Mouse (Mus musculus) lung, postnatal 0 days (tissue): ENCODE measurements around the gene Epb41l1. TPM values are rescaled to one million over a fixed set of nuclear protein-coding genes. Genes with fewer than 3 reads are reported as not detected.

Experiments
- ATAC-seq: fragments of 200-750 bp; cut with Nextera tagmentation; 2 replicates; pipeline ENCODE4 v1.8.0; 2017; ENCODE audit warnings: moderate library complexity
- DNase-seq: peaks from one replicate; pipeline ENCODE4 v3.0.0-alpha.2; 2016; ENCODE audit warnings: low spot score
- H3K27ac ChIP-seq: fragments of 300-500 bp; sonication (generic); 2 replicates; pipeline ENCODE4 v1.5.1; 2014; ENCODE audit warnings: antibody characterized with exemption, mild to moderate bottlenecking, low read length, mixed read lengths
- H3K27me3 ChIP-seq: fragments of 300-500 bp; sonication (generic); replicated peaks from 2 replicates; pipeline ENCODE4 v1.6.1; 2014; ENCODE audit warnings: low read length, mixed read lengths; ENCODE audit not compliant: insufficient read depth
- H3K36me3 ChIP-seq: fragments of 300-500 bp; sonication (generic); 2 replicates; pipeline ENCODE4 v1.6.1; 2014; ENCODE audit warnings: low read length, mixed read lengths; ENCODE audit not compliant: insufficient read depth
- H3K4me1 ChIP-seq: fragments of 300-500 bp; sonication (generic); 2 replicates; pipeline ENCODE4 v1.6.1; 2014; ENCODE audit warnings: antibody characterized with exemption, low read depth, low read length, mixed read lengths; ENCODE audit not compliant: insufficient read depth
- H3K4me2 ChIP-seq: fragments of 300-500 bp; sonication (generic); replicated peaks from 2 replicates; pipeline ENCODE4 v1.6.1; 2014; ENCODE audit warnings: low read depth, mild to moderate bottlenecking, low read length, moderate library complexity, mixed read lengths
- H3K4me3 ChIP-seq: fragments of 300-500 bp; sonication (generic); 2 replicates; pipeline ENCODE4 v1.5.1; 2014; ENCODE audit warnings: low read depth, low read length
- H3K9ac ChIP-seq: fragments of 300-500 bp; sonication (generic); replicated peaks from 2 replicates; pipeline ENCODE4 v1.6.1; 2014; ENCODE audit warnings: low read depth, mild to moderate bottlenecking
- H3K9me3 ChIP-seq: fragments of 300-500 bp; sonication (generic); 2 replicates; pipeline ENCODE4 v1.6.1; 2016; ENCODE audit warnings: low read length, mixed read lengths
- CTCF ChIP-seq: IDR thresholded peaks from 2 replicates; pipeline ENCODE4 v1.5.1; 2016; ENCODE audit warnings: antibody characterized with exemption, mild to moderate bottlenecking
- EP300 ChIP-seq: IDR thresholded peaks from 2 replicates; pipeline ENCODE4 v1.6.1; 2016; ENCODE audit warnings: antibody characterized with exemption, mild to moderate bottlenecking, control low read depth
- WGBS: fragments of 180-500 bp; shearing (Covaris S2); extraction: QIAGEN DNeasy Blood & Tissue Kit; methylation state at CpG from one replicate; pipeline ENCODE4 v1.1.7; 2014; 5-methylcytosine and 5-hydroxymethylcytosine counted together
- polyA plus RNA-seq: library from polyadenylated mRNA; unstranded; fragments of >200 nt; fragmentation: Nextera tagmentation; extraction: Ambion mirVana; gene quantifications from 2 replicates; pipeline ENCODE4 v1.2.1, GENCODE M21; 2015

Epb41l1 gene
- polyA plus RNA-seq, 1 experiment from 2014 or later: 1.2 TPM

- no peaks in the 10 kb centered on the region for H3K9me3 ChIP-seq
- ATAC-seq (no peak), DNase-seq (no peak)
- TF ChIP-seq EP300: no peak
- TF ChIP-seq CTCF: no peak
- H3K4me3 ChIP-seq: no peak overlapping the region
- H3K4me1 ChIP-seq: peaks cover 6% of the 10 kb centered on the region
- no peak overlapping the region for H3K4me2 ChIP-seq
- H3K27ac ChIP-seq: peak overlapping the region; percentile 57; the same call in 1 of the 2 replicates
- no peaks in the 10 kb centered on the region for H3K27me3 ChIP-seq
- H3K9ac ChIP-seq: no peak overlapping the region
- H3K36me3 ChIP-seq: no peaks in the 10 kb centered on the region
- WGBS: 21% methylated on average over 4 of the region's 4 CpGs
Observed at GRCm38 (mm10) chr2:156430326-156430725, 9.6 kb downstream of the Epb41l1 start.

GRCm38 (mm10) chr2:156431409-156431808 lies 10.7 kb downstream of the Epb41l1 start:
- no peaks in the 10 kb centered on the region for H3K36me3 ChIP-seq
- H3K27ac ChIP-seq: no peak overlapping the region
- DNase-seq (no peak), ATAC-seq (no peak)
- H3K4me1 ChIP-seq: peaks cover 6% of the 10 kb centered on the region
- no peaks in the 10 kb centered on the region for H3K27me3 ChIP-seq
- H3K9me3 ChIP-seq: no peaks in the 10 kb centered on the region
- no peak overlapping the region for H3K9ac ChIP-seq
- no peak overlapping the region for H3K4me2 ChIP-seq
- 49% methylated on average over 6 of the region's 6 CpGs for WGBS
- TF ChIP-seq CTCF (no peak), EP300 (no peak)
- H3K4me3 ChIP-seq: no peak overlapping the region

GRCm38 (mm10) chr2:156432086-156432485 lies 11.4 kb downstream of the Epb41l1 start:
- no peak for DNase-seq

GRCm38 (mm10) chr2:156432874-156433868 lies 12.5 kb downstream of the Epb41l1 start:
- no peaks in the 10 kb centered on the region for H3K27me3 ChIP-seq
- TF ChIP-seq CTCF (no peak), EP300 (0 out of 2 replicates have a peak, but pooled peaks have one; percentile 11)
- ATAC-seq (peak; percentile 79), DNase-seq (peak; percentile 75)
- no peak overlapping the region for H3K4me3 ChIP-seq
- H3K4me2 ChIP-seq: no peak overlapping the region
- peak overlapping the region; percentile 76 for H3K27ac ChIP-seq
- peaks cover 6% of the 10 kb centered on the region for H3K4me1 ChIP-seq
- no peaks in the 10 kb centered on the region for H3K36me3 ChIP-seq
- H3K9me3 ChIP-seq: no peaks in the 10 kb centered on the region
- 36% methylated on average over 9 of the region's 9 CpGs for WGBS
- no peak overlapping the region for H3K9ac ChIP-seq

More at GRCm38 (mm10) chr2:156432086-156432485, 11.4 kb downstream of the Epb41l1 start:
- Histone ChIP-seq H3K9me3 (no peaks in the 10 kb centered on the region), H3K4me2 (no peak overlapping the region), H3K27me3 (no peaks in the 10 kb centered on the region), H3K4me1 (peaks cover 6% of the 10 kb centered on the region), H3K27ac (no peak overlapping the region), H3K36me3 (no peaks in the 10 kb centered on the region), H3K9ac (no peak overlapping the region), H3K4me3 (no peak overlapping the region)
- WGBS: 67% methylated on average over 3 of the region's 3 CpGs
- TF ChIP-seq EP300 (no peak), CTCF (no peak)
- no peak for ATAC-seq

- Histone ChIP-seq H3K27me3 (no peaks in the 10 kb centered on the region), H3K4me2 (no peak overlapping the region), H3K9ac (no peak overlapping the region), H3K36me3 (no peaks in the 10 kb centered on the region), H3K27ac (no peak overlapping the region), H3K9me3 (no peaks in the 10 kb centered on the region), H3K4me3 (no peak overlapping the region), H3K4me1 (peaks cover 6% of the 10 kb centered on the region)
- TF ChIP-seq EP300 (no peak), CTCF (no peak)
- 76% methylated on average over 11 of the region's 11 CpGs for WGBS
- ATAC-seq: no peak
- no peak for DNase-seq
Observed at GRCm38 (mm10) chr2:156437637-156438036, 16.9 kb downstream of the Epb41l1 start.

GRCm38 (mm10) chr2:156439666-156440462 lies 19.2 kb downstream of the Epb41l1 start:
- ATAC-seq: peak; percentile 40
- DNase-seq: peak; percentile 33

More at GRCm38 (mm10) chr2:156439666-156440462, 19.2 kb downstream of the Epb41l1 start:
- no peaks in the 10 kb centered on the region for H3K4me1 ChIP-seq
- H3K36me3 ChIP-seq: no peaks in the 10 kb centered on the region
- no peak overlapping the region for H3K27ac ChIP-seq
- no peak overlapping the region for H3K9ac ChIP-seq
- no peaks in the 10 kb centered on the region for H3K27me3 ChIP-seq
- no peak for TF ChIP-seq CTCF
- TF ChIP-seq EP300: no peak
- H3K4me3 ChIP-seq: no peak overlapping the region
- no peak overlapping the region for H3K4me2 ChIP-seq
- WGBS: 24% methylated on average over 11 of the region's 11 CpGs
- H3K9me3 ChIP-seq: no peaks in the 10 kb centered on the region
